Mouse (Mus musculus) embryo, embryonic 10 days (tissue): ENCODE data around the gene AW011738.

Experiments used
- DNase-seq: peaks from one replicate; pipeline ENCODE4 v3.0.0-alpha.2; 2015; ENCODE audit warnings: low spot score

AW011738 gene

GRCm38 (mm10) chr4:156200623-156201475, 2.3 kb upstream of the AW011738 start, which contains the start of gene Isg15:
TSS of gene Isg15 (minus strand) at chr4:156200818.
- DNase-seq: no peak

GRCm38 (mm10) chr4:156202462-156202893, 626 bp upstream of the AW011738 start:
- peak; percentile 48 for DNase-seq

- peak; percentile 62 for DNase-seq
These were observed 468 bp downstream of the AW011738 start for GRCm38 (mm10) chr4:156203413-156204131.

- no peak for DNase-seq
These were observed 5.8 kb downstream of the AW011738 start for GRCm38 (mm10) chr4:156208872-156209271.

- DNase-seq: no peak
These were observed 7.0 kb downstream of the AW011738 start for GRCm38 (mm10) chr4:156209963-156210635.

- no peak for DNase-seq
These were observed 10.0 kb downstream of the AW011738 start for GRCm38 (mm10) chr4:156213134-156213533.

- no peak for DNase-seq
These were observed 12.5 kb downstream of the AW011738 start, which contains the start of gene Perm1 for GRCm38 (mm10) chr4:156215649-156216048. TSS of gene Perm1 (plus strand) at chr4:156215868.

GRCm38 (mm10) chr4:156216196-156216595, 13.1 kb downstream of the AW011738 start:
- no peak for DNase-seq

GRCm38 (mm10) chr4:156217022-156217669, 14.0 kb downstream of the AW011738 start:
- no peak for DNase-seq

- no peak for DNase-seq
These were observed 14.7 kb downstream of the AW011738 start for GRCm38 (mm10) chr4:156217838-156218237.

- DNase-seq: no peak
These were observed 16.8 kb downstream of the AW011738 start for GRCm38 (mm10) chr4:156219936-156220335.

GRCm38 (mm10) chr4:156224276-156224675, 21.2 kb downstream of the AW011738 start:
- DNase-seq: no peak

GRCm38 (mm10) chr4:156227752-156228392, 24.8 kb downstream of the AW011738 start:
- DNase-seq: peak; percentile 11

GRCm38 (mm10) chr4:156228393-156229024, 25.4 kb downstream of the AW011738 start:
- peak; percentile 15 for DNase-seq

- DNase-seq: peak; percentile 65
These were observed 31.0 kb downstream of the AW011738 start for GRCm38 (mm10) chr4:156234021-156234501.

- peak; percentile 87 for DNase-seq
These were observed 31.7 kb downstream of the AW011738 start, which contains the start of gene Plekhn1 for GRCm38 (mm10) chr4:156234701-156235213. TSS of gene Plekhn1 (minus strand) at chr4:156234857.

GRCm38 (mm10) chr4:156235360-156235770, 32.3 kb downstream of the AW011738 start:
- DNase-seq: peak; percentile 72

- peak; percentile 95 for DNase-seq
These were observed 32.9 kb downstream of the AW011738 start, which contains the start of gene Noc2l for GRCm38 (mm10) chr4:156235808-156236533. TSS of gene Noc2l (plus strand) at chr4:156236010.
